Mouse (Mus musculus): ENCODE measurements around the gene Traf1. TPM values are rescaled to one million over a fixed set of nuclear protein-coding genes. Genes with fewer than 3 reads are reported as not detected.

The Traf1 gene
- polyA plus RNA-seq, 1 experiment from 2014 or later = 4.4 TPM

- WGBS = 68% methylated on average over 9 of the region's 9 CpGs
- ATAC-seq (ENCODE audit: insufficient number of reproducible peaks, low FRiP score, low TSS enrichment, low read depth) = no peak
These were observed 3.1 kb upstream of the Traf1 start for GRCm38 (mm10) chr2:34964651-34965050.

GRCm38 (mm10) chr2:34964230-34964629 lies 2.7 kb upstream of the Traf1 start:
- Histone ChIP-seq H3K36me3 (no peaks in the 10 kb centered on the region), H3K27ac (no peak overlapping the region), H3K9ac (no peak overlapping the region), H3K4me1 (peaks cover 24% of the 10 kb centered on the region), H3K4me3 (no peak overlapping the region), H3K27me3 (no peaks in the 10 kb centered on the region), H3K4me2 (no peak overlapping the region), H3K9me3 (no peaks in the 10 kb centered on the region)
- no peak for ATAC-seq (ENCODE audit: insufficient number of reproducible peaks, low FRiP score, low TSS enrichment, low read depth)
- WGBS = 86% methylated on average over 6 of the region's 6 CpGs

More at GRCm38 (mm10) chr2:34964651-34965050, 3.1 kb upstream of the Traf1 start:
- no peaks in the 10 kb centered on the region for H3K36me3 ChIP-seq
- peaks cover 28% of the 10 kb centered on the region for H3K4me1 ChIP-seq
- H3K4me2 ChIP-seq = no peak overlapping the region
- H3K27me3 ChIP-seq = no peaks in the 10 kb centered on the region
- no peaks in the 10 kb centered on the region for H3K9me3 ChIP-seq
- no peak overlapping the region for H3K27ac ChIP-seq
- H3K4me3 ChIP-seq = no peak overlapping the region
- no peak overlapping the region for H3K9ac ChIP-seq

DNA sequence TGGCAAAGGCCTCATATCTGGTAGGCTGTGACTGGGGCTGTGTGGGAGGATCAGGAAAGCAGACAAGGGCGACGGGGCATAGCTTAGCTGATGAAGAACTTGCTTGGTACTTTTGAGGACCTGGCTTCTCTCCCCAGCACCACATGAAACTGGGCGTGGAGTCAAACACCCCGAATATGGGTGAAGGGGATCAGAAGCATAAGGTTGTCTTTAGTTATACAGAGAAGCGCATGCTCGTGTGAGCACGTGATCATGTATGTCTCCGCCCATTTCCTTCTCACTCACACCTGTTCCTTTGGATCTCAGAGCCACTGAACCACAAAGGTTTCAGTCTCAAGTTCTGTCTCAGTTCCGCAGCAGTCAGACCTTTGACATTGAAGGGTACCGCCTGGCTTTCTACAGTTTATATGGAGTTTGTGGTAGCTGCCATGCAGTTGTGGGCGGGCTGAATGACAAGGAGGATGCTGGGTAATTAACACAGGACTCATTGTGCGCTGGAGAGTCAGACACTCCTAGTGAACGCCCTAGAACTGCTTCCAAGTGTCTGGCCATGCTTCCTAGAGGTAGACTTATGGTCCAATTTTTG lies 1.9 kb upstream of the Traf1 start:
- WGBS = 75% methylated on average over 13 of the region's 13 CpGs
- Histone ChIP-seq H3K9ac (no peak overlapping the region), H3K27me3 (no peaks in the 10 kb centered on the region), H3K4me2 (no peak overlapping the region), H3K27ac (no peak overlapping the region), H3K36me3 (no peaks in the 10 kb centered on the region), H3K4me3 (no peak overlapping the region), H3K9me3 (no peaks in the 10 kb centered on the region), H3K4me1 (peaks cover 23% of the 10 kb centered on the region)
- no peak for ATAC-seq (ENCODE audit: insufficient number of reproducible peaks, low FRiP score, low TSS enrichment, low read depth)

GRCm38 (mm10) chr2:34962893-34963292 lies 1.3 kb upstream of the Traf1 start:
- WGBS = 71% methylated on average over 9 of the region's 9 CpGs
- Histone ChIP-seq H3K9me3 (no peaks in the 10 kb centered on the region), H3K4me3 (no peak overlapping the region), H3K4me1 (peaks cover 23% of the 10 kb centered on the region), H3K27ac (no peak overlapping the region), H3K9ac (no peak overlapping the region), H3K4me2 (no peak overlapping the region), H3K36me3 (no peaks in the 10 kb centered on the region), H3K27me3 (no peaks in the 10 kb centered on the region)
- no peak for ATAC-seq (ENCODE audit: insufficient number of reproducible peaks, low FRiP score, low TSS enrichment, low read depth)

DNA sequence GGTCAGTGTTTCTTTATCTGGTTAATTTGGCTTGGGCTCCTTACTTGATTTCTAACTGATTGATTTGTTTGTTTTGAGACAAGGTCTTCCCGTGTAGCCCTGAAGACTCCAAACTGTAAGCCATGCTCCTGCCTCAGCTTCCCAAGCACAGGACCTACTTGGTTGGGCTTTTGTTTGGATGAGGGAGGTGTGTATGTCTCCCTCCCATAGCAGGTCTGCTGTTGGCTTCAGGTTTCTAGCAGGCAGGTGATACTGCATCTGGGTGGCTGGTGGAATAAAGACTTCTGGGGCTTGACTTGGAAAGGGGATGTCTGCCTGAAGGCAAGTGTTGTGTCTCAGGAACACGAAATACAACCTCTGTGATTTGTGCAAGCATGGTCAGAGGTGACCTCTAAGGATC lies 639 bp upstream of the Traf1 start:
- ATAC-seq (ENCODE audit: insufficient number of reproducible peaks, low FRiP score, low TSS enrichment, low read depth) = no peak
- H3K4me2 ChIP-seq = no peak overlapping the region
- H3K27ac ChIP-seq = no peak overlapping the region
- 82% methylated on average over 2 of the region's 2 CpGs for WGBS
- H3K27me3 ChIP-seq = no peaks in the 10 kb centered on the region
- no peaks in the 10 kb centered on the region for H3K9me3 ChIP-seq
- H3K4me3 ChIP-seq = no peak overlapping the region
- H3K36me3 ChIP-seq = no peaks in the 10 kb centered on the region
- peaks cover 23% of the 10 kb centered on the region for H3K4me1 ChIP-seq
- H3K9ac ChIP-seq = no peak overlapping the region

- Histone ChIP-seq H3K36me3 (no peaks in the 10 kb centered on the region), H3K4me3 (peak overlapping the region; percentile 34), H3K4me2 (peak overlapping the region; percentile 63), H3K27me3 (0 out of 2 replicates have a peak, but pooled peaks cover 3% of the 10 kb centered on the region), H3K9ac (peak overlapping the region; percentile 28; the same call in 1 of the 2 replicates), H3K4me1 (peaks cover 23% of the 10 kb centered on the region), H3K9me3 (no peaks in the 10 kb centered on the region), H3K27ac (no peak overlapping the region)
- ATAC-seq (ENCODE audit: insufficient number of reproducible peaks, low FRiP score, low TSS enrichment, low read depth) = no peak
- 65% methylated on average over 6 of the region's 6 CpGs for WGBS
These were observed 606 bp downstream of the Traf1 start for GRCm38 (mm10) chr2:34960966-34961365.

DNA sequence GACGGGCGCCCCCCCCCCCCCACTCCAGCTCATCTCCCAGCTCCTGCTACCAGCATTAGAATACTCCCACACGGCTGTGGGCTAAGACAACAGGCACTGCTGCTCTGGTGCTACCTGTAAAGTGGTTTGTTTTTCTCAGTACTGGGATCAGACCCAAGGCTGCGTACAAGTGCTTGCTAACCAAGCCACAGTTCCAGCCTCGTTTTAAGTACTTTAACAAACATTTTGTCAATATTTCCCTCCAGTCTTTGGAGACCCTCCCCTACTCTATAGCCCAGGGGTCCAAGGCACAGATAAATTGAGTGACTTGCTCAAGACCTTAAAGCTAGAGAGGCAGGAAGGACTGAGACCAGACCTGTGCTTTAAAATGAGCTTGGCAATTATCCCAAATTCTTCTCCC lies 1.1 kb downstream of the Traf1 start:
- no peak overlapping the region for H3K4me3 ChIP-seq
- peaks cover 18% of the 10 kb centered on the region for H3K4me1 ChIP-seq
- H3K36me3 ChIP-seq = no peaks in the 10 kb centered on the region
- ATAC-seq (ENCODE audit: insufficient number of reproducible peaks, low FRiP score, low TSS enrichment, low read depth) = no peak
- no peaks in the 10 kb centered on the region for H3K9me3 ChIP-seq
- H3K9ac ChIP-seq = no peak overlapping the region
- 68% methylated on average over 4 of the region's 5 CpGs for WGBS
- H3K27me3 ChIP-seq = 0 out of 2 replicates have a peak, but pooled peaks cover 3% of the 10 kb centered on the region
- H3K27ac ChIP-seq = no peak overlapping the region
- no peak overlapping the region for H3K4me2 ChIP-seq

- 79% methylated on average over 7 of the region's 7 CpGs for WGBS
- Histone ChIP-seq H3K9me3 (no peaks in the 10 kb centered on the region), H3K9ac (no peak overlapping the region), H3K27me3 (0 out of 2 replicates have a peak, but pooled peaks cover 3% of the 10 kb centered on the region), H3K4me1 (peaks cover 15% of the 10 kb centered on the region), H3K4me2 (no peak overlapping the region), H3K4me3 (no peak overlapping the region), H3K27ac (no peak overlapping the region), H3K36me3 (no peaks in the 10 kb centered on the region)
- ATAC-seq (ENCODE audit: insufficient number of reproducible peaks, low FRiP score, low TSS enrichment, low read depth) = no peak
These were observed 3.0 kb downstream of the Traf1 start for GRCm38 (mm10) chr2:34958582-34958981.

GRCm38 (mm10) chr2:34958036-34958435 lies 3.5 kb downstream of the Traf1 start:
- H3K27ac ChIP-seq = no peak overlapping the region
- H3K27me3 ChIP-seq = 0 out of 2 replicates have a peak, but pooled peaks cover 3% of the 10 kb centered on the region
- no peak overlapping the region for H3K9ac ChIP-seq
- no peaks in the 10 kb centered on the region for H3K36me3 ChIP-seq
- no peak overlapping the region for H3K4me2 ChIP-seq
- no peak overlapping the region for H3K4me3 ChIP-seq
- H3K9me3 ChIP-seq = no peaks in the 10 kb centered on the region
- 65% methylated on average over 7 of the region's 7 CpGs for WGBS
- H3K4me1 ChIP-seq = peaks cover 12% of the 10 kb centered on the region
- ATAC-seq (ENCODE audit: insufficient number of reproducible peaks, low FRiP score, low TSS enrichment, low read depth) = no peak

GRCm38 (mm10) chr2:34957405-34957804 lies 4.2 kb downstream of the Traf1 start:
- ATAC-seq (ENCODE audit: insufficient number of reproducible peaks, low FRiP score, low TSS enrichment, low read depth) = no peak
- H3K9ac ChIP-seq = no peak overlapping the region

DNA sequence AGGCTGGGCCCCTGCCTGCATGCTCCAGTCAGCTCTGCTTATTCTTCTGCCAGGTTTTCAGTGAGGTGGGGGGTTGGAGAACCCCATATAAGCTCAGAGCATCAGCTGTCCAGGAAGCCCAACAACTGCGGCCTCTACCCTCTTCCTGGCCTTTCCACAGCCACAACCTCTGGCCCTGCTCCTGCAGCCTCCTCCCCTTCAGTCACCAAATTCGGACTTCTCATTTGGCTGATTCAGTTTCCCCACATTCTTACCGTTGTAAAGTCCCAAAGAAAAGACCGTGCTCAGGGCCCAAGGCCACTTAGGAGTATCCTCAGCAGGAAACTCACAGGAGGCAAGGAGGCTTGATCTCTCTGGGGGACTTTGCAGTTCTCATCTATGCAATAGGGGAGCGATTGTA lies 4.6 kb downstream of the Traf1 start:
- 0 out of 2 replicates have a peak, but pooled peaks cover 3% of the 10 kb centered on the region for H3K27me3 ChIP-seq
- H3K4me2 ChIP-seq = no peak overlapping the region
- 57% methylated on average over 5 of the region's 5 CpGs for WGBS
- no peak overlapping the region for H3K27ac ChIP-seq
- no peak for ATAC-seq (ENCODE audit: insufficient number of reproducible peaks, low FRiP score, low TSS enrichment, low read depth)
- no peaks in the 10 kb centered on the region for H3K9me3 ChIP-seq
- no peaks in the 10 kb centered on the region for H3K36me3 ChIP-seq
- H3K4me3 ChIP-seq = no peak overlapping the region
- no peak overlapping the region for H3K9ac ChIP-seq
- peaks cover 12% of the 10 kb centered on the region for H3K4me1 ChIP-seq

More at GRCm38 (mm10) chr2:34957405-34957804, 4.2 kb downstream of the Traf1 start:
- H3K9me3 ChIP-seq = no peaks in the 10 kb centered on the region
- H3K36me3 ChIP-seq = no peaks in the 10 kb centered on the region
- 0 out of 2 replicates have a peak, but pooled peaks cover 3% of the 10 kb centered on the region for H3K27me3 ChIP-seq
- no peak overlapping the region for H3K27ac ChIP-seq
- WGBS = 52% methylated on average over 1 of the region's 1 CpGs
- no peak overlapping the region for H3K4me2 ChIP-seq
- no peak overlapping the region for H3K4me3 ChIP-seq
- H3K4me1 ChIP-seq = peaks cover 12% of the 10 kb centered on the region

- H3K36me3 ChIP-seq = no peaks in the 10 kb centered on the region
- no peak for ATAC-seq (ENCODE audit: insufficient number of reproducible peaks, low FRiP score, low TSS enrichment, low read depth)
- H3K4me2 ChIP-seq = no peak overlapping the region
These were observed 7.2 kb downstream of the Traf1 start for GRCm38 (mm10) chr2:34954344-34954743.

More at GRCm38 (mm10) chr2:34954344-34954743, 7.2 kb downstream of the Traf1 start:
- Histone ChIP-seq H3K9me3 (no peaks in the 10 kb centered on the region), H3K4me3 (no peak overlapping the region), H3K27ac (no peak overlapping the region), H3K9ac (no peak overlapping the region), H3K27me3 (0 out of 2 replicates have a peak, but pooled peaks cover 3% of the 10 kb centered on the region), H3K4me1 (no peaks in the 10 kb centered on the region)

All from limb, embryonic 15.5 days (tissue).